Mouse (Mus musculus) c-Kit-negative CD71-positive TER-119-positive erythroid progenitor cells, embryonic 14.5 days (primary cell): ENCODE results near the gene Kif24.

Experiments used
- DNase-seq: peaks from one replicate; pipeline ENCODE4 v3.0.0-alpha.2; 2013; ENCODE audit warnings: low read depth, low spot score

Kif24 gene

GRCm38 (mm10) chr4:41349199-41349591, 115.5 kb downstream of the Kif24 start:
- no peak for DNase-seq

GRCm38 (mm10) chr4:41348584-41349198, 116.0 kb downstream of the Kif24 start, which contains the start of gene Ubap1:
TSS of gene Ubap1 (plus strand) at chr4:41348996.
- DNase-seq: peak; percentile 97

- DNase-seq: no peak
Measured at GRCm38 (mm10) chr4:41347839-41348238, 116.8 kb downstream of the Kif24 start.

GRCm38 (mm10) chr4:41346011-41346410, 118.7 kb downstream of the Kif24 start:
- no peak for DNase-seq

GRCm38 (mm10) chr4:41340912-41341550, 123.7 kb downstream of the Kif24 start:
- no peak for DNase-seq
